Mouse (Mus musculus) right cerebral cortex, adult 2 months (tissue): ENCODE results near the gene Myo15.
"Not testable (repeated sequence)": the region's sequence is repeated elsewhere in the genome, so short reads cannot be mapped to it uniquely, and the experiment has no call there.

Experiments
- DNase-seq, 2 experiments: peaks; one replicate each; pipeline ENCODE4 v3.0.0; 2021 to 2022; ENCODE audit warnings: low spot score in 2 of 2

Myo15 gene

DNA sequence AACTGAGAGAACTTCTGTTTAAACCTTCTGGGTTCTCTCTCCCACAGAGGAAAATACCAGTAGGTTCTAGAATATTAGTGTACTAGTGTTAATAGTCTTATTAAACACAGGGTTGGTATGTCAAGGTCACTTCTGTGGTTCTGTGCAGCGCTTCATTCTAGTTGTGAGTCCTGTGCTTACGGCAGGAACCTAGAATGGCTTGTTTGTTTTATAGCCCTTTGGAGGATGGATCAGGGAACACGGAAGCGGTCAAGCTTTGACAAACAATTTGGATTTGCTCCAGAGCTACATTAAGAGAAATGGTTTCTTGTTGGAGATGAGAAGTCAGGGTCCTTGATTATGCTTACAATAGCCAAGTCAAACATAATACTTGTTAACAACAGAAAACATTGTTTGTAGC, 76.3 kb downstream of the Myo15 start:
- DNase-seq: no peak

GRCm38 (mm10) chr11:60548112-60548511, 79.0 kb downstream of the Myo15 start:
- no peak for DNase-seq

- no peak for DNase-seq
Observed at GRCm38 (mm10) chr11:60553091-60553490, 84.0 kb downstream of the Myo15 start.

GRCm38 (mm10) chr11:60557675-60558074, 88.5 kb downstream of the Myo15 start:
- DNase-seq: no peak

DNA sequence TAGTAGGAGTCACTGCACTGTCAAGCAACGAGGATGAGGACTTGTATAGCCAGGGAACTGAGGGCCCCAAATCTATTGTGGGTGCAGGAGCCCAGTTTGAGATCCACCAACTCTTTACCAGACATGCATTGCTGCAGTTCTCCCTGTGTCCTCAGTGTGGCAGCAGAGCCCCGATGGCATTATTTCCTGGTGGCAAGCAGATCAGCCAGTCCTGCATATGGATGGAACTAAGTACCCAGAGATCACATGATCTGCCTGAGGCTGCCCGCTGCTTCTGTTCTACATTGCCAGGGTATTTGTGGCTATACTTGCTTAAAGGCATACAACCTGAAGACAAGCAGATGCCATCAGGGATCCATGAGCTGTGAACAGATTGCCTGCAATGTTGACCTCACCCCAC, 90.2 kb downstream of the Myo15 start:
- peak; percentile 81 to 85 for DNase-seq

DNA sequence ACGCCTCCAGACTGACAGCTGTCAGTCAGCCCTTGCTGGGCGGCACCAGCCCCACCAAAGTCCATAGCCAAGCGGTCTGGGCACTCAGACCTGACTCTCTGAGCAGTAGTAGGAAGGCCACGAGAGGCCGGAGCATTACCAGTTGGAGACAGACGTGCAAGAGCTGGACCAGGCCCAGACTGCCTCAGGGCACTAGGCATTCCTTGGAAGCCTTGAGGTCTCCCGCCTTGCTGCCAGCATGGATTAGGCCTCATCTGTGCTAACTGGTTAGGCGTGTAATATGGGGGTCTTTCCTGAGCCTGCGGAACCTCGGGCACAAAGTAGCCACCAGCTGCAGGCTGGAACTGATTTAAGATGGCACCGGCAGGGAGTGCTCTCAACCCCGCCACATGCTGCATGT, 104.9 kb downstream of the Myo15 start:
- DNase-seq: not testable (repeated sequence)
